Mouse (Mus musculus): ENCODE measurements at regions not wholly inside any gene's neighbourhood (a gene's known extent, or its start where the extent isn't known, plus 50 kb on each side); places are given as distances from the start of the nearest gene placed in this dataset.

GRCm38 (mm10) chr4:82234443-82234842 is 471.1 kb downstream of the Nfib start:
- DNase-seq (ENCODE audit: low read depth) = no peak

GRCm38 (mm10) chr4:82226197-82227119 is 479.1 kb downstream of the Nfib start:
- DNase-seq (ENCODE audit: low read depth) = no peak

- DNase-seq (ENCODE audit: low read depth) = no peak
Measured at GRCm38 (mm10) chr4:82220724-82221123, 484.8 kb downstream of the Nfib start.

- DNase-seq (ENCODE audit: low read depth) = no peak
Measured at GRCm38 (mm10) chr4:82220120-82220714, 485.3 kb downstream of the Nfib start.

GRCm38 (mm10) chr4:82218616-82219015 is 486.9 kb downstream of the Nfib start:
- no peak for DNase-seq (ENCODE audit: low read depth)

- no peak for DNase-seq (ENCODE audit: low read depth)
Measured at GRCm38 (mm10) chr4:82207031-82207430, 498.5 kb downstream of the Nfib start.

- DNase-seq (ENCODE audit: low read depth) = no peak
Measured at GRCm38 (mm10) chr4:82200306-82200705, 505.2 kb downstream of the Nfib start.

- DNase-seq (ENCODE audit: low read depth) = no peak
Measured at GRCm38 (mm10) chr4:82199118-82199517, 506.4 kb downstream of the Nfib start.

- DNase-seq (ENCODE audit: low read depth) = no peak
Measured at GRCm38 (mm10) chr4:82197611-82198010, 507.9 kb downstream of the Nfib start.

GRCm38 (mm10) chr4:82196024-82196647 is 509.4 kb downstream of the Nfib start:
- DNase-seq (ENCODE audit: low read depth) = no peak

GRCm38 (mm10) chr4:82193905-82194304 is 511.6 kb downstream of the Nfib start:
- no peak for DNase-seq (ENCODE audit: low read depth)

GRCm38 (mm10) chr4:82186892-82187291 is 518.7 kb downstream of the Nfib start:
- DNase-seq (ENCODE audit: low read depth) = no peak

GRCm38 (mm10) chr4:82183974-82184373 is 521.6 kb downstream of the Nfib start:
- no peak for DNase-seq (ENCODE audit: low read depth)

- DNase-seq (ENCODE audit: low read depth) = no peak
Measured at GRCm38 (mm10) chr4:82178112-82178511, 527.4 kb downstream of the Nfib start.

GRCm38 (mm10) chr4:82176723-82177122 is 528.8 kb downstream of the Nfib start:
- no peak for DNase-seq (ENCODE audit: low read depth)

- DNase-seq (ENCODE audit: low read depth) = no peak
Measured at GRCm38 (mm10) chr4:82173461-82174085, 532.0 kb downstream of the Nfib start.

GRCm38 (mm10) chr4:82170930-82171329 is 534.6 kb downstream of the Nfib start:
- no peak for DNase-seq (ENCODE audit: low read depth)

- DNase-seq (ENCODE audit: low read depth) = no peak
Measured at GRCm38 (mm10) chr4:82168032-82168431, 537.5 kb downstream of the Nfib start.

GRCm38 (mm10) chr4:82167396-82167795 is 538.2 kb downstream of the Nfib start:
- no peak for DNase-seq (ENCODE audit: low read depth)

- no peak for DNase-seq (ENCODE audit: low read depth)
Measured at GRCm38 (mm10) chr4:82166826-82167225, 538.7 kb downstream of the Nfib start.

GRCm38 (mm10) chr4:82166087-82166486 is 539.5 kb downstream of the Nfib start:
- no peak for DNase-seq (ENCODE audit: low read depth)

GRCm38 (mm10) chr4:82164058-82164457 is 541.5 kb downstream of the Nfib start:
- DNase-seq (ENCODE audit: low read depth) = no peak
